Mouse (Mus musculus) stomach, postnatal 0 days (tissue): ENCODE measurements around the gene Strn. TPM values are rescaled to one million over a fixed set of nuclear protein-coding genes. Genes with fewer than 3 reads are reported as not detected.
A peak's percentile ranks its signal among the peaks of the same experiment; 100 is the strongest.

ENCODE experiments used
- ATAC-seq: fragments of 200-750 bp; cut with Nextera tagmentation; 2 replicates; pipeline ENCODE4 v1.8.0; 2017; ENCODE audit not compliant: low FRiP score, low TSS enrichment
- DNase-seq: peaks from one replicate; pipeline ENCODE4 v3.0.0-alpha.2; 2016; ENCODE audit warnings: low spot score
- H3K27ac ChIP-seq: fragments of 300-500 bp; sonication (generic); replicated peaks from 2 replicates; pipeline ENCODE4 v1.5.1; 2014; ENCODE audit warnings: mild to moderate bottlenecking, control low read depth
- H3K27me3 ChIP-seq: fragments of 300-500 bp; sonication (generic); 2 replicates; pipeline ENCODE4 v1.6.1; 2014; ENCODE audit warnings: low read length; ENCODE audit not compliant: control insufficient read depth, insufficient read depth
- H3K36me3 ChIP-seq: fragments of 300-500 bp; sonication (generic); 2 replicates; pipeline ENCODE4 v1.6.1; 2014; ENCODE audit warnings: low read length, mixed read lengths; ENCODE audit not compliant: control insufficient read depth, insufficient read depth
- H3K4me1 ChIP-seq: fragments of 300-500 bp; sonication (generic); replicated peaks from 2 replicates; pipeline ENCODE4 v1.6.1; 2014; ENCODE audit warnings: antibody characterized with exemption; ENCODE audit not compliant: control insufficient read depth, insufficient read depth
- H3K4me2 ChIP-seq: fragments of 300-500 bp; sonication (generic); replicated peaks from 2 replicates; pipeline ENCODE4 v1.6.1; 2014; ENCODE audit warnings: low read depth, mild to moderate bottlenecking, control low read depth, moderate library complexity
- H3K4me3 ChIP-seq: fragments of 300-500 bp; sonication (generic); 2 replicates; pipeline ENCODE4 v1.5.1; 2014; ENCODE audit warnings: low read depth, low read length, control low read depth
- H3K9ac ChIP-seq: fragments of 300-500 bp; sonication (generic); 2 replicates; pipeline ENCODE4 v1.6.1; 2014; ENCODE audit warnings: mild to moderate bottlenecking, low read length, control low read depth, mixed read lengths
- H3K9me3 ChIP-seq: fragments of 300-500 bp; sonication (generic); 2 replicates; pipeline ENCODE4 v1.6.1; 2016; ENCODE audit warnings: low read length; ENCODE audit not compliant: control insufficient read depth
- CTCF ChIP-seq: IDR thresholded peaks from 2 replicates; pipeline ENCODE4 v1.5.1; 2016; ENCODE audit warnings: antibody characterized with exemption, low read depth, mild to moderate bottlenecking, moderate library complexity
- EP300 ChIP-seq: optimal IDR thresholded peaks from 2 replicates; pipeline ENCODE3; 2016; ENCODE audit warnings: antibody characterized with exemption
- WGBS: fragments of 180-500 bp; shearing (Covaris S2); extraction: QIAGEN DNeasy Blood & Tissue Kit; methylation state at CpG from one replicate; pipeline ENCODE4 v1.1.7; 2014; 5-methylcytosine and 5-hydroxymethylcytosine counted together
- polyA plus RNA-seq: library from polyadenylated mRNA; unstranded; fragments of >200 nt; fragmentation: Nextera tagmentation; extraction: Ambion mirVana; gene quantifications from 2 replicates; pipeline ENCODE4 v1.2.1, GENCODE M21; 2015

Gene Strn
- 3.2 and 3.3 TPM in 2 replicates for polyA plus RNA-seq

DNA sequence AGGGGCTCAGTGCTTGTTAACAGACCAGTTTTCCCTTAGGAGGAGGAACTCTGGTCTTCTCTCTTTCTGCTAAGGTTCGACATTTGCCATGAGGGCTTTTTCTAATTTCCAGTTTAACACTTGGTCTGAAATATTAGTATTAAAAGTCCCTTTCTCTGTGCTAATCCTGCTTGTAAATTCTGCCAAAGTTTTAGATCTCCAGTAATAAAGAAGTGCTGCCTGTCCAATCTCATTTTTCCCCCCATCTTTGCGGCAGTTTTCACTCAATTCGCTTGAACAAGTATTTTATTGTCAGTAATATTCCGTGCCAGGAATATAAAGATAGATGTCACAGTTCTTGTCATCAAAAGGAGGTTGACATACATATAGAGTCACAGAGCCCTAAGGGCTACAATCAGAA is at the start of gene Strn:
Gene Strn (minus strand): TSS at position 101 of the 400 bp plus-strand sequence.
- Histone ChIP-seq H3K4me3 (peak within 1 kb of the TSS; percentile 96), H3K9ac (peak within 1 kb of the TSS; percentile 92), H3K4me1 (peaks cover 4% of the 10 kb centered on the region; the same call in 1 of the 2 replicates), H3K9me3 (no peaks in the 10 kb centered on the region), H3K27me3 (no peaks in the 10 kb centered on the region), H3K4me2 (peak within 1 kb of the TSS; percentile 79), H3K27ac (peak within 1 kb of the TSS; percentile 93), H3K36me3 (no peaks in the 10 kb centered on the region)
- 43% methylated on average over 4 of the region's 4 CpGs for WGBS
- ATAC-seq, result no peak
- no peak for TF ChIP-seq EP300
- no peak for TF ChIP-seq CTCF
- DNase-seq, result no peak

DNA sequence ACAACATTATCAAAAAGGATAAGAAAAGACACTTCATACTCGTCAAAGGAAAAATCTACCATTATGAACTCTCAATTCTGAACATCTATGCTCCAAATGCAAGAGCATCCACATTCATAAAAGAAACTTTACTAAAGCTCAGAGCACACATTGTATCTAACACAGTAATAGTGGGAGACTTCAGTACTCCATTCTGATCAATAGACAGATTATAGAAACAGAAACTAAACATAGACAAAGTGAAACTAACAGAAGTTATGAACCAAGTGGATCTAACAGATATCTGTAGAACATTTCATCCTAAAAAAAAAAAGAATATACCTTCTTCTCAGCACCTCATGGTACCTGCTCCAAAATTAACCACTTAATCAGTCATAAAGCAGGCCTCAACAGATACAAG is 41.8 kb upstream of the Strn start:
- Histone ChIP-seq H3K27ac (no peak overlapping the region), H3K4me2 (no peak overlapping the region), H3K9me3 (no peaks in the 10 kb centered on the region), H3K36me3 (peaks cover 3% of the 10 kb centered on the region; the same call in 1 of the 2 replicates), H3K27me3 (no peaks in the 10 kb centered on the region), H3K4me3 (no peak overlapping the region), H3K4me1 (no peaks in the 10 kb centered on the region), H3K9ac (no peak overlapping the region)
- WGBS, result 91% methylated on average over 1 of the region's 1 CpGs
- ATAC-seq (no peak), DNase-seq (no peak)
- TF ChIP-seq CTCF, result no peak
- no peak for TF ChIP-seq EP300

DNA sequence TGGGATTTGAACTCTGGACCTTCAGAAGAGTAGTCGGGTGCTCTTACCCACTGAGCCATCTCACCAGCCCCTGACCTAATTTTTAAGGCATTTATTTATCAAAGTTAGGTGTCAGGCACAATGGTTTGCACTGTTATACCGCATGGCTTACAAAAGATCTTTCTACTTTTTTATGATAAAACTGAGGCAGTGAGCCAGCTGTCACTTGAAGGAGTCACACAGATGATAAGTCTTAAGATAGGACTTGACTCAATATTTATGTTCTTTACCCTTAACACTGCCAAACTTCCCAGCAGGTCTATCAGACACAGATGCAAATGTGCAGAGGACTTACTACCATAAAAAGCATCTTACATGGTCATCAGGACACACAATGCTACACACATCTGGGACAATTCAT is 35.3 kb upstream of the Strn start:
- H3K9ac ChIP-seq, result no peak overlapping the region
- H3K4me3 ChIP-seq, result no peak overlapping the region
- H3K27me3 ChIP-seq, result no peaks in the 10 kb centered on the region
- H3K27ac ChIP-seq, result no peak overlapping the region
- no peak overlapping the region for H3K4me2 ChIP-seq
- no peaks in the 10 kb centered on the region for H3K9me3 ChIP-seq
- no peaks in the 10 kb centered on the region for H3K4me1 ChIP-seq
- WGBS, result 69% methylated on average over 2 of the region's 2 CpGs
- TF ChIP-seq EP300 (no peak), CTCF (no peak)
- ATAC-seq (no peak), DNase-seq (no peak)
- H3K36me3 ChIP-seq, result peaks cover 5% of the 10 kb centered on the region

DNA sequence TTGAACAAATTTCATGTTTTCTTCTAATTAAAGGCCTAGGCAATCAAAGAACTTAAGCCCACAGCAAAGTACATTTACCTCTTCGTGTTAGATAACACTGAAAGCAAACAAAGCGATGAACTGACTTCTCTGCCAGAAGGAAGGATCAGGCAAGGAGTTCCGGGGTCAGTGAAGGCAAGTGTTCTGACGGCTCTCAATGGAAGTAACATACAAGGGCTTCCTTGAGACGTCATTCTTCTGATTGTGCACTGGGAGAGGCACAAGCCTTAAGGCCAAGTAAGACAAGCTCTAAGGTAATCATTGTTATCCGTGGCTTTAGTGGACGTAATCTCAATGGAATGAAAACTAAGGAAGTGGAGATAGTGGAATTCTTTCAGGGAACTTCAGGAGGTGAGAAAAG is 33.9 kb upstream of the Strn start:
- Histone ChIP-seq H3K27ac (no peak overlapping the region), H3K4me3 (no peak overlapping the region), H3K9me3 (no peaks in the 10 kb centered on the region), H3K9ac (no peak overlapping the region), H3K4me1 (no peaks in the 10 kb centered on the region), H3K36me3 (peaks cover 5% of the 10 kb centered on the region), H3K27me3 (no peaks in the 10 kb centered on the region), H3K4me2 (no peak overlapping the region)
- TF ChIP-seq EP300, result no peak
- no peak for TF ChIP-seq CTCF
- ATAC-seq (peak; percentile 97), DNase-seq (peak; percentile 56)
- 55% methylated on average over 7 of the region's 7 CpGs for WGBS

DNA sequence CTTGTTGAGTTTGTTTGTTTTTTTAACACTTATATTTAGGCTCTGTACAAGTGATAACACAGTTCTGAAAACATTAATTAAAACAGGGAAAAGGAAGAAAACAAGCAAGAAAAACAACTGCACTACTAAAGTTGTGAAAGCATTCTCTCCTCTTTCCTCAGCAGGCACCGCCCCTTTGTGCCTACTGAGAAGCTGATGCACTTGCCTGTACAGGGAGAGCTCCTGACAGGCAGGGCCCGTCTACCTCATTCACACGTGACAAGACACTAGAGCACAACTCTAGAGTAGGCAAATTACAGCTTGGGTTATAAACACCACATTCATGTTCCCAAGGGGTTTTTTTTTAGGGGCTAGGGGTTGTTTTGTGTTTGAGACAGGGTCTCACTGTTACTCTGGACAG is 32.3 kb upstream of the Strn start:
- Histone ChIP-seq H3K4me3 (no peak overlapping the region), H3K4me1 (no peaks in the 10 kb centered on the region), H3K27me3 (no peaks in the 10 kb centered on the region), H3K4me2 (no peak overlapping the region), H3K9ac (no peak overlapping the region), H3K36me3 (peaks cover 6% of the 10 kb centered on the region), H3K27ac (no peak overlapping the region), H3K9me3 (no peaks in the 10 kb centered on the region)
- no peak for ATAC-seq
- no peak for DNase-seq
- TF ChIP-seq EP300, result no peak
- no peak for TF ChIP-seq CTCF
- WGBS, result 79% methylated on average over 3 of the region's 3 CpGs

DNA sequence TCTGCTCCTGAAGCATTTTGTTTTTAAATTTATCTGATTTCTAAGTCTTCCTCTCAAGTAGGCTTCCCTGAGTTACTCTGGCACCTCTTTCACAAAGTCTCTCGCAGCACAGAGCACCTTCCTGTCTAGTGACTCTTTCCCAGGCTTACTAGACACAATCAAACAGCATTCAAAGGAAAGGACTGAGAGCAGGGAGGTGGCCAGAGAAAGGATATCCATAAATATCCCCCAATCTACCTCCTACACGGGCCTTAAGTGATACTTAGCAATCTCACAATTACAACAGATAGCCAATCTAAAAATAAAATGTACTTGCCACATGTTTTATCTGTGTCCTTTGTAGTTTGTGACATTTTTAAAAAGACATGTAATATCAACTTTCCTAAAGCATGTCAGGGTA is 31.9 kb upstream of the Strn start:
- TF ChIP-seq CTCF (no peak), EP300 (no peak)
- Histone ChIP-seq H3K4me3 (no peak overlapping the region), H3K27me3 (no peaks in the 10 kb centered on the region), H3K9me3 (no peaks in the 10 kb centered on the region), H3K36me3 (peaks cover 10% of the 10 kb centered on the region), H3K4me2 (no peak overlapping the region), H3K27ac (no peak overlapping the region), H3K9ac (no peak overlapping the region), H3K4me1 (no peaks in the 10 kb centered on the region)
- ATAC-seq, result no peak
- DNase-seq, result no peak
- WGBS, result 68% methylated on average over 2 of the region's 2 CpGs
